ENCODE assay signal across 10 mouse cellular contexts in genomic region chr9:75315238-75315637, GRCm38 (mm10). TPM values are rescaled to one million over a fixed set of nuclear protein-coding genes. Genes with fewer than 3 reads are reported as not detected.
DNase-seq lines count a peak whose midpoint lies in the region; ATAC-seq and TF ChIP-seq lines count a peak whose summit lies in the region.
"Had no signal": no experiment of that assay in that cellular context is flagged by ENCODE, and none has a peak within 500 bp of the region (broad histone marks: within the 10 kb centered on the region; RNA-seq: fewer than 3 reads in every experiment).

No protein-coding gene starts in this region.

- peak overlapping the region; percentile 97 for H3K4me3 ChIP-seq in cerebellum, adult 2 months (replicated peaks; ENCODE audit: insufficient read depth, low read depth, low read length)
- H3K4me3 ChIP-seq in lung, embryonic 14.5 days (ENCODE audit: low read depth, low read length), result no peak overlapping the region; the same call in 1 of the 2 replicates
- H3K4me3 ChIP-seq in limb, embryonic 12.5 days (replicated peaks), result peak overlapping the region; percentile 72
- peak overlapping the region; percentile 74; the same call in 1 of the 2 replicates for H3K4me3 ChIP-seq in stomach, embryonic 15.5 days (replicated peaks)

- no peak overlapping the region for H3K27ac ChIP-seq in cerebellum, adult 2 months (ENCODE audit: insufficient read depth, low read length)
- no peak overlapping the region for H3K27ac ChIP-seq in lung, embryonic 14.5 days (ENCODE audit: low read depth)
- no peak overlapping the region for H3K27ac ChIP-seq in limb, embryonic 12.5 days
- no peak overlapping the region for H3K27ac ChIP-seq in stomach, embryonic 15.5 days

- ATAC-seq in cerebellum, adult (ENCODE audit: insufficient number of reproducible peaks, low FRiP score, low TSS enrichment), result no peak
- ATAC-seq in lung, embryonic 14.5 days (ENCODE audit: insufficient read depth), result no peak
- ATAC-seq in limb, embryonic 12.5 days (ENCODE audit: insufficient number of reproducible peaks, insufficient read depth, low FRiP score, low TSS enrichment, low read depth), result no peak
- ATAC-seq in stomach, embryonic 15.5 days (ENCODE audit: insufficient read depth, low FRiP score, low read depth), result no peak

- H3K9me3 ChIP-seq in lung, embryonic 14.5 days (ENCODE audit: low read depth, low read length), result no peaks in the 10 kb centered on the region
- H3K9me3 ChIP-seq in limb, embryonic 12.5 days, result no peaks in the 10 kb centered on the region
- no peaks in the 10 kb centered on the region for H3K9me3 ChIP-seq in stomach, embryonic 15.5 days

- no peak for TF ChIP-seq POLR2A in cerebellum, adult 2 months (IDR thresholded peaks at IDR 0.05; ENCODE audit: borderline replicate concordance, insufficient read depth, low read length)

- peaks cover 34% of the 10 kb centered on the region for H3K4me1 ChIP-seq in cerebellum, adult 2 months (ENCODE audit: control insufficient read depth, insufficient read depth, low read length)
- no peaks in the 10 kb centered on the region for H3K4me1 ChIP-seq in lung, embryonic 14.5 days (ENCODE audit: insufficient read depth)
- peaks cover 24% of the 10 kb centered on the region for H3K4me1 ChIP-seq in limb, embryonic 12.5 days (replicated peaks)
- peaks cover 13% of the 10 kb centered on the region; the same call in 1 of the 2 replicates for H3K4me1 ChIP-seq in stomach, embryonic 15.5 days

- peak overlapping the region; percentile 88 for H3K4me2 ChIP-seq in lung, embryonic 14.5 days
- peak overlapping the region; percentile 85 for H3K4me2 ChIP-seq in limb, embryonic 12.5 days
- H3K4me2 ChIP-seq in stomach, embryonic 15.5 days, result peak overlapping the region; percentile 93

- H3K9ac ChIP-seq in lung, embryonic 14.5 days, result no peak overlapping the region
- H3K9ac ChIP-seq in limb, embryonic 12.5 days (replicated peaks), result 0 out of 2 replicates have a peak overlapping the region, but pooled peaks have one; percentile 70
- H3K9ac ChIP-seq in stomach, embryonic 15.5 days, result no peak overlapping the region

- no peak for DNase-seq in cerebellum, adult 2 months
- no peak for DNase-seq in lung, embryonic 14.5 days
- no peak for DNase-seq in lung, postnatal 4 days
- DNase-seq in adrenal gland, postnatal 25 days, result no peak
- no peak for DNase-seq in layer of hippocampus, postnatal 36 days

- no peaks in the 10 kb centered on the region for H3K36me3 ChIP-seq in lung, embryonic 14.5 days (ENCODE audit: insufficient read depth)
- H3K36me3 ChIP-seq in limb, embryonic 12.5 days, result no peaks in the 10 kb centered on the region
- no peaks in the 10 kb centered on the region for H3K36me3 ChIP-seq in stomach, embryonic 15.5 days

- whole genome bisulfite sequencing in cerebellum, adult 2 months, result 43% methylated on average over 3 of the region's 3 CpGs
- 63% methylated on average over 3 of the region's 3 CpGs for WGBS in lung, embryonic 14.5 days
- 74% methylated on average over 3 of the region's 3 CpGs for WGBS in limb, embryonic 12.5 days
- 68% methylated on average over 3 of the region's 3 CpGs for WGBS in stomach, embryonic 15.5 days

- no peak for TF ChIP-seq CTCF in cerebellum, adult 2 months (IDR thresholded peaks at IDR 0.05; ENCODE audit: borderline replicate concordance, insufficient read depth, low read depth, low read length)
- no peak for TF ChIP-seq CTCF in lung, embryonic 14.5 days (IDR thresholded peaks at IDR 0.05; ENCODE audit: low read depth)

- H3K27me3 ChIP-seq in cerebellum, adult 2 months (ENCODE audit: control insufficient read depth, insufficient read depth, low read length), result no peaks in the 10 kb centered on the region
- H3K27me3 ChIP-seq in lung, embryonic 14.5 days (ENCODE audit: insufficient read depth, low read length), result no peaks in the 10 kb centered on the region
- H3K27me3 ChIP-seq in limb, embryonic 12.5 days, result no peaks in the 10 kb centered on the region
- H3K27me3 ChIP-seq in stomach, embryonic 15.5 days (replicated peaks), result no peaks in the 10 kb centered on the region

RNA-seq across cellular contexts. Expression of gene Gnb5, which starts 9.2 kb away (rescaled TPM):
- 194 and 215 TPM in 2 replicates for polyA plus RNA-seq in cerebellum, adult 2 months (2012; rRNA removed)
- 17.9 and 18.2 TPM in 2 replicates for polyA plus RNA-seq in lung, embryonic 14.5 days (2014; fragmentation: Nextera tagmentation; extraction: Ambion mirVana)
- polyA plus RNA-seq in limb, embryonic 12.5 days (2016; fragmentation: Nextera tagmentation; extraction: Ambion mirVana), result 23.8 and 25.6 TPM in 2 replicates
- polyA plus RNA-seq in stomach, embryonic 15.5 days (2015; fragmentation: Nextera tagmentation; extraction: Ambion mirVana), result 18.9 and 20.5 TPM in 2 replicates
- total RNA-seq in adrenal gland, postnatal 25 days (2021), result 36.7 and 37.3 TPM in 2 replicates
- total RNA-seq in layer of hippocampus, postnatal 36 days (2021), result 100 to 1,000 TPM; 115 to 128 TPM

RNA-seq across cellular contexts. Expression of gene Bcl2l10, which starts 32.3 kb away (rescaled TPM):
- 0.17 and 0.25 TPM in 2 replicates for polyA plus RNA-seq in cerebellum, adult 2 months (2012; rRNA removed)
- not detected in 2 replicates for polyA plus RNA-seq in lung, embryonic 14.5 days (2014; fragmentation: Nextera tagmentation; extraction: Ambion mirVana)
- not detected in 2 replicates for polyA plus RNA-seq in limb, embryonic 12.5 days (2016; fragmentation: Nextera tagmentation; extraction: Ambion mirVana)
- polyA plus RNA-seq in stomach, embryonic 15.5 days (2015; fragmentation: Nextera tagmentation; extraction: Ambion mirVana), result not detected in 2 replicates
- total RNA-seq in adrenal gland, postnatal 25 days (2021), result not detected in 2 replicates
- under 1 TPM in 1 of 2 experiments, not detected in 1; 0.27 TPM for total RNA-seq in layer of hippocampus, postnatal 36 days (2021)
- total RNA-seq: heart, postnatal 10 days; liver, adult 2 months had no signal
- polyA plus RNA-seq: liver, adult 2 months had no signal
